Mouse (Mus musculus): Measurements from ENCODE around the gene Ago1.

DNA sequence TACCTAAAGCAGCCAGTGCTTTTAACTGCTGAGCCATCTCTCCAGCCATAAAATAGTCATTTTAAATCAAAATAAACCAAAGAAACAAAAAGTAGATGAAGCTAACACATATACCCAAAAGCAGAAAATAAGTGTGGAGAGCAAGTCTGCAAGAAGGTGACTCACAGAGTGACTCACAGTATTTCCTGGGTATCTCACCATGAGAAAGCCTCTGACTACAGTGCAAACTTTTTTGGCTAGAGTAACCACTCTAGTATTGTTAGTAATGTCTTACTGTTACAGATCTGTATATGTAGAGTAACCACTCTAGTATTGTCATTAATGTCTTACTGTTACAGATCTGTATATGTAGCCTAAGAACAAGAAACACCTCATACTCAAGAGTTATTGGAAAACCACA, 52.7 kb downstream of the Ago1 start:
- TF ChIP-seq CTCF (IDR thresholded peaks at IDR 0.05; ENCODE audit: borderline replicate concordance, extremely low read depth, insufficient read depth, insufficient read length): no peak
- no peak for TF ChIP-seq POLR2A (IDR thresholded peaks at IDR 0.05; ENCODE audit: borderline replicate concordance, extremely low read depth, insufficient read depth, insufficient read length, poor library complexity, severe bottlenecking)

Data from brain, embryonic 14.5 days (tissue).